Mouse (Mus musculus) heart, postnatal 0 days (tissue): ENCODE measurements at regions not wholly inside any gene's neighbourhood (a gene's known extent, or its start where the extent isn't known, plus 50 kb on each side); places are given as distances from the start of the nearest gene placed in this dataset.

ENCODE experiments used
- CTCF ChIP-seq: IDR thresholded peaks from 2 replicates; pipeline ENCODE4 v1.5.1; 2016; ENCODE audit warnings: antibody characterized with exemption, control low read depth, low read depth
- EP300 ChIP-seq: IDR thresholded peaks from 2 replicates; pipeline ENCODE4 v1.6.1; 2016; ENCODE audit warnings: antibody characterized with exemption, low read depth

GRCm38 (mm10) chr8:126685365-126685764, 91.6 kb upstream of the Irf2bp2 start:
- TF ChIP-seq CTCF (no peak), EP300 (no peak)
